Mouse (Mus musculus): ENCODE measurements at regions not wholly inside any gene's neighbourhood (a gene's known extent, or its start where the extent isn't known, plus 50 kb on each side); places are given as distances from the start of the nearest gene placed in this dataset.
"Not testable (repeated sequence)": the region's sequence is repeated elsewhere in the genome, so short reads cannot be mapped to it uniquely, and the experiment has no call there.

DNA sequence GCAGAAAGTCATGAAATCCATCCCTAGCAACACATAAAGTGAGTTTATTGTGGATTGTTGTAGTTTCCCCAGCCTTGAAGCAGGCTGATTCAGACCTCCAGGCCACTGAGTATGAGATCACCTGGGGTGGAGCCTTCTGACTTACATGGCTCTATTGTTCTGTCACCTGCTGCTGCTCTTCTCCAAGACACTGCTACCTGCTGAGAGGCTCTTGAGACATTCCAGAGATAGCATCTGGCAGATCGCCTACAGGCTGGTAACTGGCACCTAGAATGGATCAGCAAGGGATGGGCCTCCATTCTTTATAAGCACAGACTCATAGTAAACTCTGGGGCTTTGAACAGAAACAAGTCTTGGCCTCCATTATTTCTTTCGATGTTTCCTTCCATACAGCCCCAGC is 289.2 kb downstream of the Aasdhppt start:
- no peaks in the 10 kb centered on the region for H3K36me3 ChIP-seq
- 77% methylated on average over 2 of the region's 2 CpGs for WGBS
- H3K27me3 ChIP-seq: no peaks in the 10 kb centered on the region
- no peak overlapping the region for H3K9ac ChIP-seq
- ATAC-seq (ENCODE audit: low FRiP score, low read depth): no peak
- H3K4me2 ChIP-seq: no peak overlapping the region
- no peaks in the 10 kb centered on the region for H3K9me3 ChIP-seq
- no peaks in the 10 kb centered on the region for H3K4me1 ChIP-seq (replicated peaks)
- H3K27ac ChIP-seq (replicated peaks): no peak overlapping the region
- H3K4me3 ChIP-seq: no peak overlapping the region

DNA sequence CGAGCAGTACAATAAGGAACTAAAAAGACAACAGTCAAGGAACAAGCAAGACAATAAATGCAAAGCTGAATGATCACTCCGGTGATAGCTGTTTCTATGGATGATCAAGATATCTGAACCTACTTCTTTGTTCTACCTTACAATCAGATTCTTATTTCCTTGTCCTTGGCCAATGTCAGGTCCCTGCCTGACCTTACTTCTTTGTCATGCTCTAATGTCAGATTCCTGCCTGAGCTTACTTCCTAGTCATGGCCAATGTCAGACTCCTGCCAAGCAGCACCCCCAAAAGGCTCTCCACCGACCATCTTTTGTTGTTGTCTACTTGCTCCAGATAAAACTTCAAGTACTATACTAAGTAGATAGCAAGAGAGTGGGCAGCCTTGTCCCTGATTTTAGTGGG is 312.6 kb downstream of the Aasdhppt start:
- H3K27me3 ChIP-seq: no peaks in the 10 kb centered on the region
- no peak overlapping the region for H3K4me2 ChIP-seq
- H3K27ac ChIP-seq (replicated peaks): no peak overlapping the region

DNA sequence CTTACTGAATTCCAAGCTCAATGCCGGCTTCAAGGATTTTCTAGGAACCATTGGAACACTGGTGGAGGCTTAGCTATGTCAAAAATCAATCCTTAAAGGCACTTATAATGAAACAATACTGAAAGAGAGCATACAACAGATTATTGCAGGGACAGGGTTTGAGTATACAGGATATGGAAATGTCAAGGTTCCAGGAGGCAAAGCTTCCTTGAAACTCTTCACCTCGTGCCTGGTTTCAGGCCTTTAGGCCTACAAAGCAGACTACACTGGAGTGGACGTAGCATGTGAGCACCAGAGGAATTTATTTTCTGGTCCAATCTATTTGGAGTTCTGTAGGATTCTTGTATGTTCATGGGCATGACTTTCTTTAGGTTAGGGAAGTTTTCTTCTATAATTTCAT is 320.9 kb downstream of the Aasdhppt start:
- H3K4me3 ChIP-seq; H3K9ac ChIP-seq; H3K4me1 ChIP-seq (replicated peaks); H3K27ac ChIP-seq (replicated peaks); ATAC-seq (ENCODE audit: low FRiP score, low read depth); H3K4me2 ChIP-seq; H3K9me3 ChIP-seq; H3K36me3 ChIP-seq; H3K27me3 ChIP-seq: not testable (repeated sequence)
- 74% methylated on average over 3 of the region's 3 CpGs for WGBS

More for the DNA sequence above, 312.6 kb downstream of the Aasdhppt start:
- H3K9ac ChIP-seq: no peak overlapping the region
- no peaks in the 10 kb centered on the region for H3K4me1 ChIP-seq (replicated peaks)
- WGBS: 86% methylated on average over 3 of the region's 3 CpGs
- ATAC-seq (ENCODE audit: low FRiP score, low read depth): no peak
- no peak overlapping the region for H3K4me3 ChIP-seq
- H3K36me3 ChIP-seq: no peaks in the 10 kb centered on the region
- no peaks in the 10 kb centered on the region for H3K9me3 ChIP-seq

GRCm38 (mm10) chr9:3987971-3988370 is 321.3 kb downstream of the Aasdhppt start:
- ATAC-seq (ENCODE audit: low FRiP score, low read depth); H3K27me3 ChIP-seq; H3K9me3 ChIP-seq; H3K36me3 ChIP-seq; H3K4me2 ChIP-seq; H3K9ac ChIP-seq; H3K4me1 ChIP-seq (replicated peaks); H3K4me3 ChIP-seq; H3K27ac ChIP-seq (replicated peaks): not testable (repeated sequence)
- WGBS: 76% methylated on average over 1 of the region's 1 CpGs
